In the genomic region with DNA sequence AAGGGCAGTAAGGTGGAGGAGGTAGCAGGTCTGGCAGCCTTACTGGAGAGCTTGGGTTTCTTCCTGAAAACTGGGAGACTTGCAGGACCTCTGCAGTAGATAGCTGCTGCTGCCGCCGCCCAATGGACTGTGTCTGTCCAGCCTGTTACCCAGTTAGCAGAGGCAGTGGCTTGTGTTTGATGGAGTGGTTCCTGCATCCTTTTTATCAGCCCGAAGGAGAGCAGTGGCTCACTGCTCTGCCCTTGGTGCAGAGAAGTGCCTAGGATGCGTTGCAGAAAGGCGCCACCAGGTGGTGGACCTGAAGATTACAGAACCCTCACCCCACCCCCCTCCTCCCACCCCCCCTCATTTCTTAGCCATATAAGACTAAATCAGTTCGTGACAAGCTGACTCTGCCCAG, we compare ENCODE assay signal across 8 mouse cellular contexts. TPM values are rescaled to one million over a fixed set of nuclear protein-coding genes. Genes with fewer than 3 reads are reported as not detected.
DNase-seq lines count a peak whose midpoint lies in the region; ATAC-seq and TF ChIP-seq lines count a peak whose summit lies in the region.

No protein-coding gene starts in this region.

- peaks cover 36% of the 10 kb centered on the region for H3K4me1 ChIP-seq in embryonic fibroblast, embryonic 13.5 days (ENCODE audit: control insufficient read depth, insufficient read depth, low read length)
- peaks cover 20% of the 10 kb centered on the region for H3K4me1 ChIP-seq in midbrain, postnatal 0 days (ENCODE audit: insufficient read depth, low read length)

- no peak overlapping the region for H3K4me3 ChIP-seq in embryonic fibroblast, embryonic 13.5 days (ENCODE audit: insufficient read depth, low read length)
- H3K4me3 ChIP-seq in midbrain, postnatal 0 days (ENCODE audit: low read depth, low read length), result no peak overlapping the region

- TF ChIP-seq CTCF in embryonic fibroblast, embryonic 13.5 days (IDR thresholded peaks at IDR 0.05; ENCODE audit: borderline replicate concordance, insufficient read depth, low read length), result peak; percentile 68; the same call in 1 of the 2 replicates
- TF ChIP-seq CTCF in midbrain, postnatal 0 days (IDR thresholded peaks at IDR 0.05), result peak; percentile 58

- peak; percentile 69 to 86 for DNase-seq in adrenal gland, adult (ENCODE audit: inconsistent age in 2 of 2, low spot score in 1 of 2)
- DNase-seq in adrenal gland, adult 8-10 months, result no peak
- peak; percentile 55 for DNase-seq in urinary bladder, adult 2 months (ENCODE audit: low spot score)
- no peak for DNase-seq in urinary bladder, postnatal 10 days (ENCODE audit: low spot score)
- peak; percentile 67 to 78 for DNase-seq in kidney, postnatal 36 days
- DNase-seq in midbrain, postnatal 0 days (ENCODE audit: low spot score), result peak; percentile 56
- peak; percentile 75 for DNase-seq in thymus, postnatal 25 days

- H3K27me3 ChIP-seq in midbrain, postnatal 0 days (ENCODE audit: insufficient read depth, low read length), result no peaks in the 10 kb centered on the region

- 29% methylated on average over 6 of the region's 6 CpGs for WGBS in midbrain, postnatal 0 days

- H3K27ac ChIP-seq in embryonic fibroblast, embryonic 13.5 days (ENCODE audit: insufficient read depth, low read length), result no peak overlapping the region
- H3K27ac ChIP-seq in midbrain, postnatal 0 days (ENCODE audit: low read depth, low read length), result no peak overlapping the region

- no peak overlapping the region for H3K9ac ChIP-seq in midbrain, postnatal 0 days (replicated peaks; ENCODE audit: low read length, poor library complexity, severe bottlenecking)

- no peak for ATAC-seq in midbrain, postnatal 0 days (ENCODE audit: low FRiP score)

- H3K4me2 ChIP-seq in midbrain, postnatal 0 days (ENCODE audit: low read depth, low read length, poor library complexity, severe bottlenecking), result no peak overlapping the region

- peaks cover 2% of the 10 kb centered on the region; the same call in 1 of the 2 replicates for H3K36me3 ChIP-seq in midbrain, postnatal 0 days (ENCODE audit: insufficient read depth, low read length)

- no peak for TF ChIP-seq POLR2A in embryonic fibroblast, embryonic 13.5 days (IDR thresholded peaks at IDR 0.05; ENCODE audit: low read depth, low read length)

- H3K9me3 ChIP-seq in midbrain, postnatal 0 days (ENCODE audit: low read length), result no peaks in the 10 kb centered on the region

RNA-seq across cellular contexts. Expression of a gene that starts 10.2 kb away (rescaled TPM):
- total RNA-seq in adrenal gland, adult 8-10 months (2022), result 10 to 100 TPM; 33.9 to 38.7 (median 37.6) TPM
- polyA plus RNA-seq in urinary bladder, adult 2 months (2012; rRNA removed), result 26.3 and 40.8 TPM in 2 replicates
- polyA plus RNA-seq in embryonic fibroblast, embryonic 13.5 days (2011; ENCODE audit: insufficient read length, low read depth, missing spikeins), result 26.4 and 34.1 TPM in 2 replicates
- 18.0 and 21.2 TPM in 2 replicates for total RNA-seq in midbrain, postnatal 0 days (2014; rRNA removed)
- polyA plus RNA-seq in midbrain, postnatal 0 days (2015; fragmentation: Nextera tagmentation; extraction: Ambion mirVana), result 16.9 and 17.4 TPM in 2 replicates

RNA-seq across cellular contexts. Expression of a gene that starts 17.5 kb away (rescaled TPM):
- total RNA-seq in adrenal gland, adult 8-10 months (2022), result 10 to 100 TPM; 22.3 to 33.2 (median 30.7) TPM
- 48.2 and 49.5 TPM in 2 replicates for polyA plus RNA-seq in urinary bladder, adult 2 months (2012; rRNA removed)
- 34.3 and 38.7 TPM in 2 replicates for polyA plus RNA-seq in embryonic fibroblast, embryonic 13.5 days (2011; ENCODE audit: insufficient read length, low read depth, missing spikeins)
- total RNA-seq in midbrain, postnatal 0 days (2014; rRNA removed), result 27.0 and 28.6 TPM in 2 replicates
- 47.7 and 49.3 TPM in 2 replicates for polyA plus RNA-seq in midbrain, postnatal 0 days (2015; fragmentation: Nextera tagmentation; extraction: Ambion mirVana)

RNA-seq across cellular contexts. Expression of a gene that starts 33.6 kb away (rescaled TPM):
- total RNA-seq in adrenal gland, adult 8-10 months (2022), result 10 to 100 TPM; 21.1 to 32.2 (median 27.0) TPM
- polyA plus RNA-seq in urinary bladder, adult 2 months (2012; rRNA removed), result 64.1 and 68.0 TPM in 2 replicates
- 41.0 and 53.7 TPM in 2 replicates for polyA plus RNA-seq in embryonic fibroblast, embryonic 13.5 days (2011; ENCODE audit: insufficient read length, low read depth, missing spikeins)
- total RNA-seq in midbrain, postnatal 0 days (2014; rRNA removed), result 8.5 and 12.3 TPM in 2 replicates
- 9.1 and 10.6 TPM in 2 replicates for polyA plus RNA-seq in midbrain, postnatal 0 days (2015; fragmentation: Nextera tagmentation; extraction: Ambion mirVana)

RNA-seq across cellular contexts. Expression of a gene that starts 49.3 kb away (rescaled TPM):
- total RNA-seq in adrenal gland, adult 8-10 months (2022), result 1 to 10 TPM; 2.7 to 5.0 (median 4.3) TPM
- 10.1 and 11.8 TPM in 2 replicates for polyA plus RNA-seq in urinary bladder, adult 2 months (2012; rRNA removed)
- polyA plus RNA-seq in embryonic fibroblast, embryonic 13.5 days (2011; ENCODE audit: insufficient read length, low read depth, missing spikeins), result 2.5 and 3.8 TPM in 2 replicates
- total RNA-seq in midbrain, postnatal 0 days (2014; rRNA removed), result 0.19 and 2.7 TPM in 2 replicates
- polyA plus RNA-seq in midbrain, postnatal 0 days (2015; fragmentation: Nextera tagmentation; extraction: Ambion mirVana), result 2.6 and 2.9 TPM in 2 replicates

RNA-seq across cellular contexts. Expression of a gene that starts 55.6 kb away (rescaled TPM):
- total RNA-seq in adrenal gland, adult 8-10 months (2022), result 10 to 100 TPM in 2 of 4 experiments, 1 to 10 TPM in 2; 7.5 to 20.9 (median 14.9) TPM
- polyA plus RNA-seq in urinary bladder, adult 2 months (2012; rRNA removed), result 1.2 and 3.3 TPM in 2 replicates
- polyA plus RNA-seq in embryonic fibroblast, embryonic 13.5 days (2011; ENCODE audit: insufficient read length, low read depth, missing spikeins), result 5.0 and 8.1 TPM in 2 replicates
- total RNA-seq in midbrain, postnatal 0 days (2014; rRNA removed), result 19.1 and 34.3 TPM in 2 replicates
- polyA plus RNA-seq in midbrain, postnatal 0 days (2015; fragmentation: Nextera tagmentation; extraction: Ambion mirVana), result 47.7 and 50.2 TPM in 2 replicates

Comparison
In these comparisons a context has a peak if more than half of its experiments do, and no peak if none do; other contexts are left out.
1. DNase-seq: peak in adrenal gland, adult (2 of 2), urinary bladder, adult 2 months (single experiment), kidney, postnatal 36 days (2 of 2), midbrain, postnatal 0 days (single experiment) and thymus, postnatal 25 days (single experiment); none in adrenal gland, adult 8-10 months (single experiment) and urinary bladder, postnatal 10 days (single experiment).